Mouse (Mus musculus): Measurements from ENCODE around the gene Cks2. TPM values are rescaled to one million over a fixed set of nuclear protein-coding genes. Genes with fewer than 3 reads are reported as not detected.
A peak's percentile ranks its signal among the peaks of the same experiment; 100 is the strongest.

Gene Cks2
- polyA plus RNA-seq, 1 experiment from 2014 or later: 128 TPM

DNA sequence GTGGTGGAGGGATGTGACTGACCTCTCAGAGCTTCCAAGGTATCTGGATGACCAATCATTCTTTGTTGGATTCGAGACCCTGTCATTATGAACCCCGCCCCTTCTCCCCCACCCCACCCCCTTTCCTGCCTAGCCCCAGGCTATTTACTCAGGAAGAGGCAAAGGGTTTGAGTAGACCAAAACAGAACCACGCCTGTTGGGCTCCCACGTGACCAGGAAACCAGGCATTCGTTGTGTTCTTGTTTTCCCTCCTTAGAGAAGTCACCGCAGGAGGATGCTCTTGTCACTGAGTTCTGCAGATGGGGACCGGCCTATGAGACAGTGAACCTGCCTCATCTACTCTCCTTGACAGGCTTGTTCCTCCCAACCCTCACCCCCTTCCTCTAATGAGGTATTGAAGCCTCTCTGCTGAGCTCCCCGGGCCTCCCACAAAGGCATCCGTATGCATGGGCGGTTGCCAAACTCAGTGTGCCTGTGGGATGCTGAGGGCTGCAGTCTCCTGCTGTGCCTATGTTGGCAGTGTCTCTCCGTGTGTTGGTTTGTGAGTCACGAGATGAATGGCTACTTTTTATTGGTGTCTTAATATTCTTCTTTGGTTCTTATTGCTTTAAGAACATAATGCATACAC, 28.5 kb upstream of the Cks2 start:
- no peaks in the 10 kb centered on the region for H3K27me3 ChIP-seq (ENCODE audit: control insufficient read depth, insufficient read depth, low read length)
- H3K27ac ChIP-seq (replicated peaks): no peak overlapping the region
- DNase-seq (ENCODE audit: low spot score) (peak; percentile 28), ATAC-seq (ENCODE audit: low FRiP score, low TSS enrichment) (no peak)
- TF ChIP-seq EP300 (optimal IDR thresholded peaks at IDR 0.05): no peak
- TF ChIP-seq CTCF (IDR thresholded peaks at IDR 0.05; ENCODE audit: low read depth): no peak
- no peaks in the 10 kb centered on the region for H3K36me3 ChIP-seq (ENCODE audit: control insufficient read depth, insufficient read depth, low read length)
- no peaks in the 10 kb centered on the region for H3K9me3 ChIP-seq (ENCODE audit: control insufficient read depth, low read length)
- no peaks in the 10 kb centered on the region for H3K4me1 ChIP-seq (replicated peaks; ENCODE audit: control insufficient read depth, insufficient read depth)
- WGBS: 17% methylated on average over 12 of the region's 12 CpGs
- no peak overlapping the region for H3K9ac ChIP-seq (ENCODE audit: low read length)
- no peak overlapping the region for H3K4me2 ChIP-seq (replicated peaks; ENCODE audit: low read depth)
- no peak overlapping the region for H3K4me3 ChIP-seq (ENCODE audit: low read depth, low read length)

DNA sequence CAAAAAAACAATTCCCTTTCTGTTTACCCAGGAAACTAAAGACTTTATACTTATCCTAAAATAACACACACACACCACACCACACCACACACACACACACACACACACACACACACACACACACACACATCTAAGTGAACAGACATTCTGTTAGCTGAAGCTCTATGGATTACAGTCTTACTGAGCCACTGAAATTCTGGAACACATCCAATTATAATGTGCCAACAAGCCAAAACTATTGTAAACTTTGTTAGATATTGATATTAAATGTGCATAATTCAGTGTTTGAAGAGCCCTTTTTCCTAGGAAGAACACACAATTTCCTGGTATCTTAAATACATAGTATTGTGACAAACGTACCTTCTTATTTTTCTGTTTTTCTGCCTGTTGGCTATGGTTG, 27.7 kb upstream of the Cks2 start:
- H3K27ac ChIP-seq (replicated peaks): no peak overlapping the region
- H3K4me1 ChIP-seq (replicated peaks; ENCODE audit: control insufficient read depth, insufficient read depth): no peaks in the 10 kb centered on the region
- no peak for ATAC-seq (ENCODE audit: low FRiP score, low TSS enrichment)
- H3K4me3 ChIP-seq (ENCODE audit: low read depth, low read length): no peak overlapping the region
- no peaks in the 10 kb centered on the region for H3K9me3 ChIP-seq (ENCODE audit: control insufficient read depth, low read length)
- TF ChIP-seq CTCF (IDR thresholded peaks at IDR 0.05; ENCODE audit: low read depth) (no peak), EP300 (optimal IDR thresholded peaks at IDR 0.05) (no peak)
- 22% methylated on average over 1 of the region's 1 CpGs for WGBS
- no peak overlapping the region for H3K9ac ChIP-seq (ENCODE audit: low read length)
- H3K27me3 ChIP-seq (ENCODE audit: control insufficient read depth, insufficient read depth, low read length): no peaks in the 10 kb centered on the region
- no peak for DNase-seq (ENCODE audit: low spot score)
- no peak overlapping the region for H3K4me2 ChIP-seq (replicated peaks; ENCODE audit: low read depth)
- no peaks in the 10 kb centered on the region for H3K36me3 ChIP-seq (ENCODE audit: control insufficient read depth, insufficient read depth, low read length)

GRCm38 (mm10) chr13:51617861-51618260, 27.2 kb upstream of the Cks2 start:
- H3K4me2 ChIP-seq (replicated peaks; ENCODE audit: low read depth): no peak overlapping the region
- H3K27me3 ChIP-seq (ENCODE audit: control insufficient read depth, insufficient read depth, low read length): no peaks in the 10 kb centered on the region
- no peaks in the 10 kb centered on the region for H3K9me3 ChIP-seq (ENCODE audit: control insufficient read depth, low read length)
- H3K9ac ChIP-seq (ENCODE audit: low read length): no peak overlapping the region
- 17% methylated on average over 6 of the region's 6 CpGs for WGBS
- ATAC-seq (ENCODE audit: low FRiP score, low TSS enrichment): peak; percentile 68; the same call in 1 of the 2 replicates
- H3K36me3 ChIP-seq (ENCODE audit: control insufficient read depth, insufficient read depth, low read length): no peaks in the 10 kb centered on the region
- no peak overlapping the region for H3K4me3 ChIP-seq (ENCODE audit: low read depth, low read length)
- H3K27ac ChIP-seq (replicated peaks): no peak overlapping the region
- peak; percentile 72 for DNase-seq (ENCODE audit: low spot score)
- TF ChIP-seq EP300 (optimal IDR thresholded peaks at IDR 0.05) (no peak), CTCF (IDR thresholded peaks at IDR 0.05; ENCODE audit: low read depth) (peak; percentile 89)
- H3K4me1 ChIP-seq (replicated peaks; ENCODE audit: control insufficient read depth, insufficient read depth): no peaks in the 10 kb centered on the region

- WGBS: 25% methylated on average over 9 of the region's 9 CpGs
- H3K4me2 ChIP-seq (replicated peaks; ENCODE audit: low read depth): no peak overlapping the region
- no peak overlapping the region for H3K27ac ChIP-seq (replicated peaks)
- DNase-seq (ENCODE audit: low spot score): no peak
- H3K9ac ChIP-seq (ENCODE audit: low read length): no peak overlapping the region
- H3K9me3 ChIP-seq (ENCODE audit: control insufficient read depth, low read length): no peaks in the 10 kb centered on the region
- no peaks in the 10 kb centered on the region for H3K4me1 ChIP-seq (replicated peaks; ENCODE audit: control insufficient read depth, insufficient read depth)
- no peak overlapping the region for H3K4me3 ChIP-seq (ENCODE audit: low read depth, low read length)
- no peaks in the 10 kb centered on the region for H3K27me3 ChIP-seq (ENCODE audit: control insufficient read depth, insufficient read depth, low read length)
- TF ChIP-seq CTCF (IDR thresholded peaks at IDR 0.05; ENCODE audit: low read depth) (no peak), EP300 (optimal IDR thresholded peaks at IDR 0.05) (no peak)
- no peaks in the 10 kb centered on the region for H3K36me3 ChIP-seq (ENCODE audit: control insufficient read depth, insufficient read depth, low read length)
- 0 out of 2 replicates have a peak, but pooled peaks have one; percentile 3 for ATAC-seq (ENCODE audit: low FRiP score, low TSS enrichment)
Observed at GRCm38 (mm10) chr13:51618602-51619001, 26.4 kb upstream of the Cks2 start.

GRCm38 (mm10) chr13:51622626-51623025, 22.4 kb upstream of the Cks2 start:
- H3K27ac ChIP-seq (replicated peaks): no peak overlapping the region
- DNase-seq (ENCODE audit: low spot score) (no peak), ATAC-seq (ENCODE audit: low FRiP score, low TSS enrichment) (no peak)
- H3K9ac ChIP-seq (ENCODE audit: low read length): no peak overlapping the region
- no peak overlapping the region for H3K4me2 ChIP-seq (replicated peaks; ENCODE audit: low read depth)
- H3K4me1 ChIP-seq (replicated peaks; ENCODE audit: control insufficient read depth, insufficient read depth): no peaks in the 10 kb centered on the region
- TF ChIP-seq CTCF (IDR thresholded peaks at IDR 0.05; ENCODE audit: low read depth) (no peak), EP300 (optimal IDR thresholded peaks at IDR 0.05) (no peak)
- H3K4me3 ChIP-seq (ENCODE audit: low read depth, low read length): no peak overlapping the region
- H3K36me3 ChIP-seq (ENCODE audit: control insufficient read depth, insufficient read depth, low read length): no peaks in the 10 kb centered on the region
- H3K27me3 ChIP-seq (ENCODE audit: control insufficient read depth, insufficient read depth, low read length): no peaks in the 10 kb centered on the region
- H3K9me3 ChIP-seq (ENCODE audit: control insufficient read depth, low read length): no peaks in the 10 kb centered on the region
- WGBS: 80% methylated on average over 5 of the region's 5 CpGs

DNA sequence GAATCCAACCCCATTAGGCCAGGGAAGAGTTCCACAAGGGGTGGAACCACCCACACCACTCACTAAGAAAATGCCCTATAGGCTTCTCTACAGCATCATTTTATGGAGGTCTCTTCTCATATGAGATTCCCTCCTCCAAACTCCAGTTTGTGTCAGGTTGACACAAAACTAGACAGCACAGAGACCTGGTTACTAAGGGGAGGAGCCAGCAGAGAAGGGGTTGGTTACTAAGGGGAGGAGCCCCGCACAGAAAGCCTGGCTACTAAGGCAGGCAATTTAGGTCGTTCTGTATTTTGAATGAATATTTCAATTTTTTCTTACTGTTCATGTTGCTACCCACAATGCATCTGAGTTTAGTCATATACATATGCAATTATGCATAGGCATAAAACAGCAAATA, 21.4 kb upstream of the Cks2 start:
- WGBS: 74% methylated on average over 2 of the region's 2 CpGs
- no peaks in the 10 kb centered on the region for H3K27me3 ChIP-seq (ENCODE audit: control insufficient read depth, insufficient read depth, low read length)
- ATAC-seq (ENCODE audit: low FRiP score, low TSS enrichment): no peak

More for the DNA sequence above, 21.4 kb upstream of the Cks2 start:
- TF ChIP-seq CTCF (IDR thresholded peaks at IDR 0.05; ENCODE audit: low read depth): no peak
- no peak for TF ChIP-seq EP300 (optimal IDR thresholded peaks at IDR 0.05)
- H3K4me1 ChIP-seq (replicated peaks; ENCODE audit: control insufficient read depth, insufficient read depth): no peaks in the 10 kb centered on the region
- no peak overlapping the region for H3K4me2 ChIP-seq (replicated peaks; ENCODE audit: low read depth)
- no peaks in the 10 kb centered on the region for H3K9me3 ChIP-seq (ENCODE audit: control insufficient read depth, low read length)
- no peak overlapping the region for H3K27ac ChIP-seq (replicated peaks)
- H3K36me3 ChIP-seq (ENCODE audit: control insufficient read depth, insufficient read depth, low read length): no peaks in the 10 kb centered on the region
- H3K4me3 ChIP-seq (ENCODE audit: low read depth, low read length): no peak overlapping the region
- H3K9ac ChIP-seq (ENCODE audit: low read length): no peak overlapping the region
- DNase-seq (ENCODE audit: low spot score): no peak

Data from stomach, postnatal 0 days (tissue).